Mouse (Mus musculus) ES-Bruce4 (cell line): ENCODE measurements around the gene Lrrc20.

Source experiments
- CTCF ChIP-seq: IDR thresholded peaks from one replicate; pipeline ENCODE4 v1.8.1; 2011; ENCODE audit warnings: low read depth, low read length
- EP300 ChIP-seq: IDR thresholded peaks from 2 replicates; pipeline ENCODE4 v1.6.1; 2011; ENCODE audit warnings: low read depth, low read length; ENCODE audit not compliant: insufficient read depth
- POLR2A ChIP-seq: IDR thresholded peaks from one replicate; pipeline ENCODE4 v1.8.1; 2011; ENCODE audit warnings: low read length; ENCODE audit not compliant: insufficient read depth

GRCm38 (mm10) chr10:61443456-61443855, 32.1 kb upstream of the Lrrc20 start:
- TF ChIP-seq CTCF: no peak
- no peak for TF ChIP-seq EP300
- TF ChIP-seq POLR2A: no peak
